Mouse (Mus musculus) kidney, postnatal 0 days (tissue): ENCODE data around the gene Lhfpl1. TPM values are rescaled to one million over a fixed set of nuclear protein-coding genes. Genes with fewer than 3 reads are reported as not detected.
"Not testable (repeated sequence)": the region's sequence is repeated elsewhere in the genome, so short reads cannot be mapped to it uniquely, and the experiment has no call there.

Source experiments
- ATAC-seq: fragments of 200-750 bp; cut with Nextera tagmentation; replicated peaks from 2 replicates; pipeline ENCODE4 v1.8.0; 2017; ENCODE audit warnings: low read depth, moderate number of reproducible peaks, moderate TSS enrichment, moderate library complexity; ENCODE audit not compliant: low FRiP score
- DNase-seq: peaks from one replicate; pipeline ENCODE4 v3.0.0-alpha.2; 2016; ENCODE audit warnings: low spot score
- H3K27ac ChIP-seq: fragments of 300-500 bp; sonication (generic); 2 replicates; pipeline ENCODE4 v1.5.1; 2014; ENCODE audit warnings: mild to moderate bottlenecking
- H3K27me3 ChIP-seq: fragments of 300-500 bp; sonication (generic); 2 replicates; pipeline ENCODE4 v1.6.1; 2014; ENCODE audit warnings: low read length, mixed read lengths; ENCODE audit not compliant: insufficient read depth
- H3K36me3 ChIP-seq: fragments of 300-500 bp; sonication (generic); 2 replicates; pipeline ENCODE4 v1.6.1; 2014; ENCODE audit warnings: low read length, mixed read lengths; ENCODE audit not compliant: insufficient read depth
- H3K4me1 ChIP-seq: fragments of 300-500 bp; sonication (generic); replicated peaks from 2 replicates; pipeline ENCODE4 v1.6.1; 2014; ENCODE audit warnings: antibody characterized with exemption, low read length, mixed read lengths; ENCODE audit not compliant: insufficient read depth
- H3K4me2 ChIP-seq: fragments of 300-500 bp; sonication (generic); 2 replicates; pipeline ENCODE4 v1.6.1; 2014; ENCODE audit warnings: mild to moderate bottlenecking, low read length, moderate library complexity, mixed read lengths
- H3K4me3 ChIP-seq: fragments of 300-500 bp; sonication (generic); replicated peaks from 2 replicates; pipeline ENCODE4 v1.5.1; 2014; ENCODE audit warnings: low read depth, low read length
- H3K9ac ChIP-seq: fragments of 300-500 bp; sonication (generic); 2 replicates; pipeline ENCODE4 v1.6.1; 2014; ENCODE audit warnings: low read depth, low read length
- H3K9me3 ChIP-seq: fragments of 300-500 bp; sonication (generic); replicated peaks from 2 replicates; pipeline ENCODE4 v1.6.1; 2016; ENCODE audit warnings: low read length, inconsistent platforms, mixed read lengths
- CTCF ChIP-seq: IDR thresholded peaks from 2 replicates; pipeline ENCODE4 v1.5.1; 2016; ENCODE audit warnings: antibody characterized with exemption, low read depth, mild to moderate bottlenecking, moderate library complexity
- WGBS: fragments of 180-500 bp; shearing (Covaris S2); extraction: QIAGEN DNeasy Blood & Tissue Kit; methylation state at CpG from one replicate; pipeline ENCODE4 v1.1.7; 2014; 5-methylcytosine and 5-hydroxymethylcytosine counted together
- polyA plus RNA-seq: library from polyadenylated mRNA; unstranded; fragments of >200 nt; fragmentation: Nextera tagmentation; extraction: Ambion mirVana; gene quantifications from 2 replicates; pipeline ENCODE4 v1.2.1, GENCODE M21; 2015

Gene Lhfpl1
- 1.6 and 1.8 TPM in 2 replicates for polyA plus RNA-seq

DNA sequence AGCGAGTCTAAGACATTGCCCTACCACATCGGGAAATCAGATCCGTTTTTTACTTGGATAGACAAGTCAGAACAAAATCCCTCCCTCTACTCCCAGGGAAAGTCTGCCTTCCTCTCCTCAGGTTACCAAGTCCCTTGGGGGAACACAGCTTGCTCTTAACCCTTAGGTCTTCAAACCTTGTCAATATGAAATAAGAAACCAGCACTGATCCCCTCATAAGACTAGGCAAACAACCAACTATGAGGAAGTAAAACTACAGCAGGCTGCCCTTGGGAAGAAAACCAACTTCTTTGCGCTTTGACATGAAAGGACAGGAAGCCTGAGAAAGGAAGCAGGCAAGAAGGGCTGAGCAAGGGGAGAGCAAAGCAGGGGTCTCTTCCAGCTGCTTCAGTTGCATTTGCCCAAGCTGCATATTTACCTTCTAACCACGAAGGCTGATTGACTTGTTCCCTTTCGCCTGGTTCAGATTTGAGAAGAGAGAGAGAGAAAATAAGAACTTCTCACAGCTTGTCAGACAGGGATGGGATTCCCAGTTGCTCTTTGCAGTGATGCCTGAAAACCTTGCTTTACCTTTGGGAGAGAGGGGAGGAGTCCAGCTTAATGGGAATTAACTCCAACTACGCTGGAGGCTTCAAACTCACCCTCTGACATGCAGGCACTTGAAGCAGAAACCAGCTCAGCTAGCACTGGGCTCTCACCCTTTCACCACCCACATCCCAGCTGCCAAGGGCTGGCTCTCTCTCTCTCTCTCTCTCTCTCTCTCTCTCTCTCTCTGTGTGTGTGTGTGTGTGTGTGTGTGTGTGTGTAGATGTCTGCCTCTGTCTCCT lies at the start of gene Lhfpl1:
Gene Lhfpl1 (minus strand): TSS at position 713 of the 827 bp plus-strand sequence.
- H3K27ac ChIP-seq: 0 out of 2 replicates have a peak within 1 kb of the TSS, but pooled peaks have one; percentile 25
- ATAC-seq (peak; percentile 33), DNase-seq (peak; percentile 67)
- H3K4me2 ChIP-seq: peak within 1 kb of the TSS; percentile 25; the same call in 1 of the 2 replicates
- H3K36me3 ChIP-seq: no peaks in the 10 kb centered on the region
- H3K4me1 ChIP-seq: no peaks in the 10 kb centered on the region
- H3K9me3 ChIP-seq: no peaks in the 10 kb centered on the region
- H3K9ac ChIP-seq: no peak within 1 kb of the TSS
- no peak for TF ChIP-seq CTCF
- H3K4me3 ChIP-seq: no peak within 1 kb of the TSS
- 38% methylated on average over 7 of the region's 7 CpGs for WGBS
- no peaks in the 10 kb centered on the region for H3K27me3 ChIP-seq

DNA sequence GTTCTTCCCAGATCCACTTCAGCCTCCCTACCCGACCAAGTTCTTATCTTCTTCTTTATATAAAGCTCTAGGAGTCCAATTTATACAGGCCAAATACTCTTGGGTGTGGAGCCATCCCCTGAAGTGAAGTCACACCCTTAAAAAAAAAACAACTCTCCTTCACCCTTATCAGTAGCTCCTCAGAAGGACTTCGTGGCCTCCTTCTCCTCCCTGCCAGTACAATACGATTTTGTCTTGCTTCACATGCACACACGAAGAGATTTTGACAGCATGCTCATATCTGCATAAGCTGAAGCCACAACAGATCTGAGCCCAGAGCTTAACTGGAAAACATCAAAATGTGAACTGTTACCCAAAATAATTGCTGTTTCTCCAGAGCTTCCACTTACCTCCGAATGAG lies 22.9 kb upstream of the Lhfpl1 start:
- H3K27ac ChIP-seq: no peak overlapping the region
- H3K4me3 ChIP-seq: no peak overlapping the region
- H3K9me3 ChIP-seq: no peaks in the 10 kb centered on the region
- ATAC-seq: no peak
- no peak overlapping the region for H3K4me2 ChIP-seq
- H3K27me3 ChIP-seq: no peaks in the 10 kb centered on the region
- no peak overlapping the region for H3K9ac ChIP-seq
- WGBS: 68% methylated on average over 5 of the region's 5 CpGs
- DNase-seq: no peak
- no peaks in the 10 kb centered on the region for H3K36me3 ChIP-seq
- no peaks in the 10 kb centered on the region for H3K4me1 ChIP-seq
- TF ChIP-seq CTCF: no peak

DNA sequence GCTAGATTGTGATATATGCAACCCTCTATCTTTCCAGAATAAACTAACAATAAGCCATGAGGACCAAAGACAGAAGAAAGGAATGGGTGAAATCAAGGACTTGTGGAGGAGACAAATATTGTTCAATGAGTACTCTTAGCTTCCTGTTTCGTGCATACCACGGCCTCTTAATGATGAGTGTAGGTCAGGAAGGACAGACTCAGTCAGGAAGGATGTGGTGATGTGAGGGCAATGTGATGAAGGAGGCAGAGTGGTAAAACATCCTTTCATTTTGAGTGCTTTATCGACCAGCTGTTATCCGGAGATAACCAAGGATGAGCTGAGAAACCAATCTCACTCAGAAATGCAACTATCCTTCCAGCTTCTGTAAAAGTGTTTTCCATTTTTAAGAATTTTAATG lies 13.6 kb upstream of the Lhfpl1 start:
- Histone ChIP-seq H3K27ac (no peak overlapping the region), H3K36me3 (no peaks in the 10 kb centered on the region), H3K4me3 (no peak overlapping the region), H3K9me3 (no peaks in the 10 kb centered on the region), H3K27me3 (no peaks in the 10 kb centered on the region), H3K4me1 (no peaks in the 10 kb centered on the region), H3K4me2 (no peak overlapping the region), H3K9ac (no peak overlapping the region)
- no peak for TF ChIP-seq CTCF
- whole genome bisulfite sequencing: 88% methylated on average over 4 of the region's 4 CpGs
- ATAC-seq (no peak), DNase-seq (no peak)

DNA sequence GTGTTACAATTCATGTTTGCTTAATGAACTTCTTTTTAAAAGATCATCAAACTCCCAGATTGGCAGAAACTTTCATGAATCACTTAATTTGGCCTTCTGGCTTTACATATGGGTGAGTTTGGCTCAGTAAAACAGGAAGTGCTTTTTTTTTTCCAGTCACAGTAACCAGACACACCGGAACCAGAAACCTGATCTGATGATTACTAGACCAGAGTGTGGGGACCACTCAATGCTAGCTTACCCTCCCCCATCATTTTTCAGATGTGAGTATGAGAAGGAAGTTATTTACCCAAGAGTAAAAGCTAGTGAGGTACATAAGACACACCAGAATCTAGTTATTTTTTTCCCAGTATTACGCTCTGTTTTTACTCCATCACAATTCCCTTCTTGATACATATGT lies 6.5 kb downstream of the Lhfpl1 start:
- WGBS: 75% methylated on average over 2 of the region's 2 CpGs
- Histone ChIP-seq H3K27ac (no peak overlapping the region), H3K4me3 (no peak overlapping the region), H3K4me1 (no peaks in the 10 kb centered on the region), H3K9me3 (no peaks in the 10 kb centered on the region), H3K27me3 (no peaks in the 10 kb centered on the region), H3K4me2 (no peak overlapping the region), H3K9ac (no peak overlapping the region), H3K36me3 (no peaks in the 10 kb centered on the region)
- no peak for ATAC-seq
- TF ChIP-seq CTCF: no peak
- no peak for DNase-seq

DNA sequence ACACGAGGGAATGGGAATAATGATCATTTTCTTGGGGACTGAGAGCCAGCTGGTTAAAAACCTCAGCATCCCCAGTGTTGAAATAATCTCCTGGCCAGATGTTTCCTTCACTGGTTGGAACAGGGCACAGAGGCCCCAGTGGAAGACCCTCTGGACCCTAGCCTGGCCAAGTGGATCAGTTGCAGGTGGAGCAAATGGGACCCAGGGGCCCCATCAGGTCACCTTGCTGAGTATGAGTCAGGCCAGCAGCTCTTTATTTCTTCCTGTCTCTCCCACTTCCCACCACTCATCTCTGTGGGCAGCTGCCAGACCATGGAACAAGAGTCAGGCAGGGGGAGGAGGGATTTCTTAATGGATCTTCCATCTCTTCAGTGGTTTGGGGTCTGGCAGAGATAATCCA lies 12.7 kb downstream of the Lhfpl1 start:
- DNase-seq: no peak
- 17% methylated on average over 1 of the region's 1 CpGs for WGBS

DNA sequence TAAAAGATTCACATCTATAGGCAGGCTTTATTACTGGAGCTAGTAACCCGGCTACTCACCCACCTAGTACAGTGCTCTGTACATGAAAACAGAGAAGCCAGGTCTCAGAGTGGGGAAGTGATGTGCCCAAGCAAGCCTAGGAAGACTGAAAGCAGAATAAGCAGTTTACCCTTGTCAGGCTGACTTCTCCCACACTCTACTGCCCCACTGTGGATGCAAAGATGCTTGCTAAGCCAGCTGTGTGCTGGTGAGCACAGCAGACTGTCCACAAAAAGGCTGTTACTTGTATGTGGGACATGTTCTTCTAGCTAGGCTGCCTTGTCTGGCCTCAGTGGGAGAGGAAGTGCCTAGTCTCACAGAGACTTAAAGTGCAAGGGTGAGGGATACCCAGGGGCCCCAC lies 40.3 kb downstream of the Lhfpl1 start:
- ATAC-seq (no peak), DNase-seq (peak; percentile 15)
- H3K27ac ChIP-seq: no peak overlapping the region
- H3K4me2 ChIP-seq: no peak overlapping the region
- 63% methylated on average over 1 of the region's 1 CpGs for WGBS
- no peak overlapping the region for H3K9ac ChIP-seq
- TF ChIP-seq CTCF: peak; percentile 35; the same call in 1 of the 2 replicates
- H3K4me3 ChIP-seq: no peak overlapping the region
- no peaks in the 10 kb centered on the region for H3K9me3 ChIP-seq
- H3K27me3 ChIP-seq: no peaks in the 10 kb centered on the region
- no peaks in the 10 kb centered on the region for H3K36me3 ChIP-seq
- H3K4me1 ChIP-seq: no peaks in the 10 kb centered on the region

More for the DNA sequence above, 12.7 kb downstream of the Lhfpl1 start:
- Histone ChIP-seq H3K4me1 (no peaks in the 10 kb centered on the region), H3K9ac (no peak overlapping the region), H3K4me2 (no peak overlapping the region), H3K9me3 (no peaks in the 10 kb centered on the region), H3K27me3 (no peaks in the 10 kb centered on the region), H3K27ac (no peak overlapping the region), H3K36me3 (no peaks in the 10 kb centered on the region), H3K4me3 (no peak overlapping the region)
- no peak for ATAC-seq
- no peak for TF ChIP-seq CTCF

DNA sequence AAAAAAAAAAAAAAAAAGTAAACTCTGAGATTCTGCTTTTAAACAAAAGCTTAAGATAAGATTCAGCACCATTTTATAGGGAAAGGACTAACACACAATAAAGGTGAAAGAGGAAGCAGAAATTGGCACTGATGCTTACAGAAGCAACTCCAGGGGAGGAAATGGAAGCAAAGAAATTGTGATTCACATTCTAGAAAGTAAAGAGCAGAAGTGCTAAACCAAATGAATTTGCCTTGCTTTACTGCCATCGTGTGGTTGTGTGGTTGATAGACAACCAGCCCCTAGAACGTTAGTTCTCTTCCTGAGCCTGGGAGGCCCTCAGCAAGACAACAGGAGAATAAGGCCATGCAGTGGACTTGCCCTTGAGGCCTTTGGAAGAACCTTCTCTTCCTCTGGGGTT lies 41.7 kb downstream of the Lhfpl1 start:
- TF ChIP-seq CTCF: peak; percentile 70
- ATAC-seq: no peak
- Histone ChIP-seq H3K4me1 (no peaks in the 10 kb centered on the region), H3K9ac (no peak overlapping the region), H3K4me3 (no peak overlapping the region), H3K36me3 (no peaks in the 10 kb centered on the region), H3K27ac (no peak overlapping the region), H3K27me3 (no peaks in the 10 kb centered on the region), H3K4me2 (no peak overlapping the region), H3K9me3 (no peaks in the 10 kb centered on the region)
- peak; percentile 66 for DNase-seq
- WGBS: 20% methylated on average over 2 of the region's 2 CpGs

DNA sequence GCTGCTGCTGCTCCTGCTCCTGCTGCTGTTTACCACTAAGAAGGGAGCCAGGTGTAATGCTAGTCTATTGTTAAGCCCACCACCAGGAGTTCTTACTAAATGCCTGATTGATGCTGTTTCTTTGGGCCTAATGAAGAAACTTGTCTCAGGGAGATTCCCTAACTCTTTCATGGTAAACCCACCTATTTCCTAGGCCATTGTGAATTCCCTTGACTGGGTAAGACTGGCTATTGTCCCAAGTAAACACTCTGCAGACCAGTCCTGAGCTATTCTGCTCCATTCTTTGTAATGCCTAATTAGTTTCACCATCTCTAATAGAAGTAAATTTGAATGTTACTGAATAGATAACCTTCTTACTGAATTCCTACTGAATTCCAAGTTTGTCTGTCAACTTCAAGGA lies 48.7 kb downstream of the Lhfpl1 start:
- H3K4me2 ChIP-seq, H3K27me3 ChIP-seq, H3K9ac ChIP-seq, H3K36me3 ChIP-seq, H3K27ac ChIP-seq, H3K4me1 ChIP-seq, H3K4me3 ChIP-seq, DNase-seq, H3K9me3 ChIP-seq, ATAC-seq: not testable (repeated sequence)
